Mouse (Mus musculus) common myeloid progenitor, adult 5-6 weeks (primary cell): Measurements from ENCODE around the gene Rrad. TPM values are rescaled to one million over a fixed set of nuclear protein-coding genes. Genes with fewer than 3 reads are reported as not detected.
A peak's percentile ranks its signal among the peaks of the same experiment; 100 is the strongest.
"Not testable (repeated sequence)": the region's sequence is repeated elsewhere in the genome, so short reads cannot be mapped to it uniquely, and the experiment has no call there.

Experiments
- ATAC-seq: replicated peaks from 2 replicates; pipeline ENCODE4 v1.8.0; 2016; ENCODE audit warnings: low read depth, mild to moderate bottlenecking, moderate TSS enrichment, inconsistent platforms; ENCODE audit not compliant: poor library complexity, severe bottlenecking
- total RNA-seq: library from RNA; stranded (forward); fragments of 200-1000, 187-1606 nt; gene quantifications from 2 replicates; pipeline ENCODE4 v1.2.3, GENCODE M21; 2017

Gene Rrad
- 3.1 and 4.8 TPM in 2 replicates for total RNA-seq

- peak; percentile 72 for ATAC-seq
Measured at GRCm38 (mm10) chr8:104630981-104631663, at the start of gene Rrad. Gene Rrad (minus strand): TSS chr8:104631327.

- no peak for ATAC-seq
Measured at GRCm38 (mm10) chr8:104655614-104656013, 24.5 kb upstream of the Rrad start.

- ATAC-seq: peak; percentile 100
Measured at GRCm38 (mm10) chr8:104654984-104655383, 23.9 kb upstream of the Rrad start.

- ATAC-seq: not testable (repeated sequence)
Measured at GRCm38 (mm10) chr8:104644187-104644586, 13.1 kb upstream of the Rrad start.

GRCm38 (mm10) chr8:104642324-104642654 is 11.2 kb upstream of the Rrad start:
- ATAC-seq: no peak

GRCm38 (mm10) chr8:104641426-104642323 is 10.5 kb upstream of the Rrad start, which contains the start of gene Ciao2b:
Gene Ciao2b (minus strand): TSS chr8:104641965.
- peak; percentile 96 for ATAC-seq

- no peak for ATAC-seq
Measured at GRCm38 (mm10) chr8:104640831-104641370, 9.8 kb upstream of the Rrad start.

GRCm38 (mm10) chr8:104640241-104640640 is 9.1 kb upstream of the Rrad start:
- ATAC-seq: no peak

GRCm38 (mm10) chr8:104638010-104638409 is 6.9 kb upstream of the Rrad start:
- no peak for ATAC-seq

- no peak for ATAC-seq
Measured at GRCm38 (mm10) chr8:104635004-104635710, 4.0 kb upstream of the Rrad start.

- no peak for ATAC-seq
Measured at GRCm38 (mm10) chr8:104633156-104633744, 2.1 kb upstream of the Rrad start.

- no peak for ATAC-seq
Measured at GRCm38 (mm10) chr8:104632486-104632885, 1.4 kb upstream of the Rrad start.

GRCm38 (mm10) chr8:104631975-104632374 is 848 bp upstream of the Rrad start:
- peak; percentile 27 for ATAC-seq

GRCm38 (mm10) chr8:104630574-104630973 is 553 bp downstream of the Rrad start:
- peak; percentile 15; the same call in 1 of the 2 replicates for ATAC-seq

- ATAC-seq: no peak; the same call in 1 of the 2 replicates
Measured at GRCm38 (mm10) chr8:104630111-104630479, 1.0 kb downstream of the Rrad start.

- peak; percentile 14; the same call in 1 of the 2 replicates for ATAC-seq
Measured at GRCm38 (mm10) chr8:104629306-104630110, 1.6 kb downstream of the Rrad start.

GRCm38 (mm10) chr8:104628402-104628801 is 2.7 kb downstream of the Rrad start:
- no peak for ATAC-seq

- ATAC-seq: no peak
Measured at GRCm38 (mm10) chr8:104627065-104627740, 3.9 kb downstream of the Rrad start.

GRCm38 (mm10) chr8:104624161-104624560 is 7.0 kb downstream of the Rrad start, which contains the start of gene Cdh16:
Gene Cdh16 (minus strand): TSS chr8:104624396.
- ATAC-seq: no peak
